Mouse (Mus musculus): ENCODE measurements around the gene Olfr479. TPM values are rescaled to one million over a fixed set of nuclear protein-coding genes. Genes with fewer than 3 reads are reported as not detected.

Olfr479 gene
- polyA plus RNA-seq (2014; fragmentation: Illumina TruSeq; extraction: RNeasy Lipid Tissue Mini Kit (QIAGEN cat#74804); ENCODE audit: low read depth, low replicate concordance): not detected

DNA sequence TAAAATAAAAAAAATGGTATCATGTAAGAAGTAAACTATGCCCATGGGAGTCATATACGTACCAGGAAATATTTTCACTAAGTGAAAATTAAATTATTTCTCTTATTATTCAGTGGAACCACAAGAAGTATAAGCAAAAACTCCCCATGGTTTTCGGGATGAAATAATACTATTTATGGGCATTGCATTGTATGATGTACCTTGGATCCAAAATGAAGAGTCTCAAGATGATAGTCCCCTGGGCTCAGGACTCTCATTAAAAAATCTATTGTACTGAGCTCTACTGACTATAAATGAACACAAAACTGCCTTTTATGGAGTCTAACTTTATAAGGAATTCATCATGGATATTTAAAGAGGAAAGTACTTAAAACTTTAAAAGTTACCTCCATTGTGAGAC, at the start of gene Olfr479:
Olfr479 (plus strand) TSS at position 301 of the 400 bp plus-strand sequence.

DNA sequence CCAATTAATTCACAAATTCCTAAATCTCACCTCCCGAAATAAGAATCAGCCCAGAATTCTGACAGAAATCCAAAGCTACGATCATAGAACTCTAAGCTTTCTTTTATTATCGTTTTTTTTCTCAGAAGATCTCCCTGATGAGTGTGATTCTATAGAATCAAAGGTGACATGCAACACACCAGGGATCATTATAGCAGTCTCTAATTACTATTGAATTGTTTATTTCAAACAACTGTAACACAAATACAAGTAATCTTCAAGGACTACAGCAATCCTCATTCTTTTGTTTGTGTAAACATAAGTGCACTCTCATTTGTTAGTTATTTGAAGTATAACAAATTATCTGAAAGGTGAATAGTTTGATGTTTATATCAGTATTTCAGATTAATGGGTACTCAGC, 16.6 kb upstream of the Olfr479 start, which contains the start of gene Olfr478:
Olfr478 (minus strand) TSS at position 101 of the 400 bp plus-strand sequence.

GRCm38 (mm10) chr7:108067246-108067645, 16.8 kb downstream of the Olfr479 start, which contains the start of gene Olfr480:
Gene Olfr480, minus strand, starts transcription at chr7:108067346.

GRCm38 (mm10) chr7:108079555-108079954, 29.1 kb downstream of the Olfr479 start, which contains the start of gene Olfr481:
Gene Olfr481, plus strand, starts transcription at chr7:108079855.

DNA sequence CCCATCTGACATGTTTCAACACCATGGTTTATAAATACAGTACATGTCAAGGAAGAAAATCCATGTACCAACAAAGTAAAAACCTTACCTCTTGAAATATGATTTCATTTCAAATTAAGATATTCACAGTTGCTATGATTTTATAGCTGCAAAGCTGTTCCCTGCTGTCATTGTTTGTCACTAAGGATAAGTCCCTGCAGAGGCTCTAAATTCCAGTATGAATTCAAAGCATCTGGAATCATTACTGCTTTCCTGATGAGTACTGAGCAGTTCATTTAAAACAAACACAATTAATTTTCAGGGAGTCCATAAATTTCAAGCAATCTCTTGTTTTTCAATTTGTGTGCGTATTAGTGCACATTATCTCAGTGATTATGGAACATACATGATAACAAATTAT, 47.0 kb downstream of the Olfr479 start, which contains the start of gene Olfr482:
Olfr482 (minus strand) TSS at position 101 of the 400 bp plus-strand sequence.

GRCm38 (mm10) chr7:108100549-108100948, 50.1 kb downstream of the Olfr479 start, which contains the start of gene Olfr483:
Gene Olfr483, plus strand, starts transcription at chr7:108100849.

Other genes starting within 250 kb of the Olfr479 start
- gene Ovch2, start 249.5 kb upstream of the Olfr479 start, polyA plus RNA-seq (2014; fragmentation: Illumina TruSeq; extraction: RNeasy Lipid Tissue Mini Kit (QIAGEN cat#74804); ENCODE audit: low read depth, low replicate concordance): not detected
- not detected for gene Olfr467, start 238.4 kb upstream of the Olfr479 start, polyA plus RNA-seq (2014; fragmentation: Illumina TruSeq; extraction: RNeasy Lipid Tissue Mini Kit (QIAGEN cat#74804); ENCODE audit: low read depth, low replicate concordance)
- gene Olfr469, start 225.2 kb upstream of the Olfr479 start, polyA plus RNA-seq (2014; fragmentation: Illumina TruSeq; extraction: RNeasy Lipid Tissue Mini Kit (QIAGEN cat#74804); ENCODE audit: low read depth, low replicate concordance): not detected
- 0.13 TPM for gene Olfr470, start 203.2 kb upstream of the Olfr479 start, polyA plus RNA-seq (2014; fragmentation: Illumina TruSeq; extraction: RNeasy Lipid Tissue Mini Kit (QIAGEN cat#74804); ENCODE audit: low read depth, low replicate concordance)
- gene Olfr472, start 152.8 kb upstream of the Olfr479 start, polyA plus RNA-seq (2014; fragmentation: Illumina TruSeq; extraction: RNeasy Lipid Tissue Mini Kit (QIAGEN cat#74804); ENCODE audit: low read depth, low replicate concordance): not detected
- gene Olfr473, start 120.2 kb upstream of the Olfr479 start, polyA plus RNA-seq (2014; fragmentation: Illumina TruSeq; extraction: RNeasy Lipid Tissue Mini Kit (QIAGEN cat#74804); ENCODE audit: low read depth, low replicate concordance): not detected
- not detected for gene Olfr474, start 96.0 kb upstream of the Olfr479 start, polyA plus RNA-seq (2014; fragmentation: Illumina TruSeq; extraction: RNeasy Lipid Tissue Mini Kit (QIAGEN cat#74804); ENCODE audit: low read depth, low replicate concordance)
- not detected for gene Olfr476, start 85.9 kb upstream of the Olfr479 start, polyA plus RNA-seq (2014; fragmentation: Illumina TruSeq; extraction: RNeasy Lipid Tissue Mini Kit (QIAGEN cat#74804); ENCODE audit: low read depth, low replicate concordance)
- not detected for gene Olfr477, start 64.0 kb upstream of the Olfr479 start, polyA plus RNA-seq (2014; fragmentation: Illumina TruSeq; extraction: RNeasy Lipid Tissue Mini Kit (QIAGEN cat#74804); ENCODE audit: low read depth, low replicate concordance)
- not detected for gene Olfr478, start 16.7 kb upstream of the Olfr479 start, polyA plus RNA-seq (2014; fragmentation: Illumina TruSeq; extraction: RNeasy Lipid Tissue Mini Kit (QIAGEN cat#74804); ENCODE audit: low read depth, low replicate concordance)
- not detected for gene Olfr480, start 16.7 kb downstream of the Olfr479 start, polyA plus RNA-seq (2014; fragmentation: Illumina TruSeq; extraction: RNeasy Lipid Tissue Mini Kit (QIAGEN cat#74804); ENCODE audit: low read depth, low replicate concordance)
- gene Olfr481, start 29.2 kb downstream of the Olfr479 start, polyA plus RNA-seq (2014; fragmentation: Illumina TruSeq; extraction: RNeasy Lipid Tissue Mini Kit (QIAGEN cat#74804); ENCODE audit: low read depth, low replicate concordance): not detected
- gene Olfr482, start 46.9 kb downstream of the Olfr479 start, polyA plus RNA-seq (2014; fragmentation: Illumina TruSeq; extraction: RNeasy Lipid Tissue Mini Kit (QIAGEN cat#74804); ENCODE audit: low read depth, low replicate concordance): not detected
- gene Olfr483, start 50.2 kb downstream of the Olfr479 start, polyA plus RNA-seq (2014; fragmentation: Illumina TruSeq; extraction: RNeasy Lipid Tissue Mini Kit (QIAGEN cat#74804); ENCODE audit: low read depth, low replicate concordance): not detected
- gene Olfr484, start 76.8 kb downstream of the Olfr479 start, polyA plus RNA-seq (2014; fragmentation: Illumina TruSeq; extraction: RNeasy Lipid Tissue Mini Kit (QIAGEN cat#74804); ENCODE audit: low read depth, low replicate concordance): not detected
- gene Olfr485, start 109.2 kb downstream of the Olfr479 start, polyA plus RNA-seq (2014; fragmentation: Illumina TruSeq; extraction: RNeasy Lipid Tissue Mini Kit (QIAGEN cat#74804); ENCODE audit: low read depth, low replicate concordance): not detected
- not detected for gene Olfr486, start 122.0 kb downstream of the Olfr479 start, polyA plus RNA-seq (2014; fragmentation: Illumina TruSeq; extraction: RNeasy Lipid Tissue Mini Kit (QIAGEN cat#74804); ENCODE audit: low read depth, low replicate concordance)
- gene Olfr487, start 163.9 kb downstream of the Olfr479 start, polyA plus RNA-seq (2014; fragmentation: Illumina TruSeq; extraction: RNeasy Lipid Tissue Mini Kit (QIAGEN cat#74804); ENCODE audit: low read depth, low replicate concordance): not detected
- not detected for gene Olfr488, start 207.7 kb downstream of the Olfr479 start, polyA plus RNA-seq (2014; fragmentation: Illumina TruSeq; extraction: RNeasy Lipid Tissue Mini Kit (QIAGEN cat#74804); ENCODE audit: low read depth, low replicate concordance)
- gene Olfr490, start 238.2 kb downstream of the Olfr479 start, polyA plus RNA-seq (2014; fragmentation: Illumina TruSeq; extraction: RNeasy Lipid Tissue Mini Kit (QIAGEN cat#74804); ENCODE audit: low read depth, low replicate concordance): not detected

Data from testis, adult 10 weeks (tissue).